In genomic region chr5:114286872-114287571, GRCm38 (mm10) we compare ENCODE assay signal across 31 mouse cellular contexts. TPM values are rescaled to one million over a fixed set of nuclear protein-coding genes. Genes with fewer than 3 reads are reported as not detected.
DNase-seq lines count a peak whose midpoint lies in the region; ATAC-seq and TF ChIP-seq lines count a peak whose summit lies in the region.
"Had no signal": no experiment of that assay in that cellular context is flagged by ENCODE, and none has a peak within 500 bp of the region (broad histone marks: within the 10 kb centered on the region; RNA-seq: fewer than 3 reads in every experiment).

No protein-coding gene starts in this region.

- no peaks in the 10 kb centered on the region for H3K9me3 ChIP-seq in CH12.LX (replicated peaks; ENCODE audit: low read length)
- no peaks in the 10 kb centered on the region for H3K9me3 ChIP-seq in stomach, postnatal 0 days (ENCODE audit: control insufficient read depth, low read length)
- no peaks in the 10 kb centered on the region for H3K9me3 ChIP-seq in heart, embryonic 11.5 days (replicated peaks; ENCODE audit: control insufficient read depth, low read length)
- H3K9me3 ChIP-seq: embryonic facial prominence, embryonic 13.5 days; embryonic facial prominence, embryonic 15.5 days; forebrain, embryonic 10.5 days; forebrain, embryonic 12.5 days; G1E had no signal

- no peak overlapping the region for H3K4me2 ChIP-seq in CH12.LX (ENCODE audit: insufficient read depth, low read depth, poor library complexity, severe bottlenecking)
- no peak overlapping the region for H3K4me2 ChIP-seq in stomach, postnatal 0 days (replicated peaks; ENCODE audit: low read depth)
- H3K4me2 ChIP-seq in heart, embryonic 11.5 days = no peak overlapping the region
- H3K4me2 ChIP-seq: embryonic facial prominence, embryonic 13.5 days; embryonic facial prominence, embryonic 15.5 days; forebrain, embryonic 12.5 days had no signal

- in situ Hi-C loops in CH12.LX (cut with MboI; ENCODE audit: low pct_ligation_motif_present, low pct_unique_long_range_greater_than_20kb, low sequenced_read_pairs) = no loop called here

- no peak overlapping the region for H3K4me3 ChIP-seq in CH12.LX (replicated peaks in 1 of 3; ENCODE audit: low read depth in 2 of 3, low read length in 2 of 3, poor library complexity in 1 of 3)
- H3K4me3 ChIP-seq in stomach, postnatal 0 days (ENCODE audit: low read depth, low read length) = no peak overlapping the region
- no peak overlapping the region for H3K4me3 ChIP-seq in heart, embryonic 11.5 days (ENCODE audit: low read depth, low read length)
- H3K4me3 ChIP-seq: embryonic facial prominence, embryonic 13.5 days; embryonic facial prominence, embryonic 15.5 days; erythroblast, embryonic 14.5 days; forebrain, embryonic 10.5 days; forebrain, embryonic 12.5 days had no signal

- peaks cover 0 to 17% of the 10 kb centered on the region in 2 experiments; a peak in 2 of 4 replicates for H3K4me1 ChIP-seq in CH12.LX (ENCODE audit: control insufficient read depth in 1 of 2, insufficient read depth in 2 of 2)
- H3K4me1 ChIP-seq in stomach, postnatal 0 days (replicated peaks; ENCODE audit: control insufficient read depth, insufficient read depth) = no peaks in the 10 kb centered on the region
- no peaks in the 10 kb centered on the region for H3K4me1 ChIP-seq in heart, embryonic 11.5 days (ENCODE audit: control insufficient read depth, insufficient read depth, low read length)
- H3K4me1 ChIP-seq: embryonic facial prominence, embryonic 15.5 days had no signal

- no peak for TF ChIP-seq POLR2A in CH12.LX (IDR thresholded peaks at IDR 0.05; ENCODE audit: low read depth, low read length)

- no peaks in the 10 kb centered on the region for H3K27me3 ChIP-seq in CH12.LX (replicated peaks)
- no peaks in the 10 kb centered on the region for H3K27me3 ChIP-seq in stomach, postnatal 0 days (ENCODE audit: control insufficient read depth, insufficient read depth, low read length)
- peaks cover 17% of the 10 kb centered on the region for H3K27me3 ChIP-seq in heart, embryonic 11.5 days (ENCODE audit: control insufficient read depth, insufficient read depth, low read length)
- H3K27me3 ChIP-seq: embryonic facial prominence, embryonic 13.5 days had no signal

- peak; percentile 62 for ATAC-seq in stomach, postnatal 0 days (ENCODE audit: low FRiP score, low TSS enrichment)
- no peak for ATAC-seq in heart, embryonic 11.5 days (replicated peaks; ENCODE audit: insufficient number of reproducible peaks, low FRiP score, low TSS enrichment)
- ATAC-seq: activated CD4-positive, CD25-positive, alpha-beta regulatory T cell, adult 4 months; CD4-positive, CD25-positive, alpha-beta regulatory T cell, adult 4 months; forebrain, embryonic 14.5 days; forebrain, postnatal 0 days; Patski had no signal

- no peak overlapping the region for H3K9ac ChIP-seq in CH12.LX (ENCODE audit: insufficient read depth, low read depth)
- no peak overlapping the region for H3K9ac ChIP-seq in stomach, postnatal 0 days (ENCODE audit: low read length)
- H3K9ac ChIP-seq in heart, embryonic 11.5 days (ENCODE audit: low read depth, low read length) = no peak overlapping the region
- H3K9ac ChIP-seq: embryonic facial prominence, embryonic 13.5 days; embryonic facial prominence, embryonic 15.5 days; forebrain, embryonic 12.5 days; forebrain, postnatal 0 days had no signal

- H3K27ac ChIP-seq in CH12.LX (ENCODE audit: insufficient read depth, low read depth) = no peak overlapping the region
- H3K27ac ChIP-seq in stomach, postnatal 0 days (replicated peaks) = no peak overlapping the region
- H3K27ac ChIP-seq in heart, embryonic 11.5 days (ENCODE audit: low read depth, low read length) = no peak overlapping the region
- H3K27ac ChIP-seq: embryonic facial prominence, embryonic 13.5 days; embryonic facial prominence, embryonic 15.5 days; forebrain, embryonic 10.5 days; forebrain, embryonic 12.5 days had no signal

- DNase-seq in CH12.LX (ENCODE audit: extremely low read depth) (no peak), ES-CJ7 (ENCODE audit: low read depth, low spot score) (peak; percentile 70), R1 (ENCODE audit: low read depth, low spot score) (peak; percentile 58)
- peak; percentile 57 for DNase-seq in stomach, postnatal 0 days (ENCODE audit: low spot score)
- DNase-seq in right cerebral cortex, postnatal 25 days = no peak
- no peak for DNase-seq in heart, adult 8-10 months (ENCODE audit: low spot score)
- DNase-seq: adrenal gland, adult 8-10 months; adrenal gland, postnatal 14 days; B cell, adult 2 months; cerebellum, adult 11 months; cerebellum, adult 18-20 months; cerebellum, adult 8-10 months; cerebellum, adult 9-11 months; cerebellum, postnatal 14 days; cerebellum, postnatal 36 days; embryo, embryonic 11 days; forebrain, postnatal 0 days had no signal

- no peaks in the 10 kb centered on the region for H3K79me2 ChIP-seq in CH12.LX (replicated peaks; ENCODE audit: control insufficient read depth, extremely low read depth, insufficient read depth, poor library complexity, severe bottlenecking)

- TF ChIP-seq CTCF in CH12.LX (conservative IDR thresholded peaks at IDR 0.05 in 1 of 2, IDR thresholded peaks at IDR 0.05 in 1 of 2; ENCODE audit: low read depth in 2 of 2, low read length in 2 of 2) = no peak
- TF ChIP-seq CTCF in stomach, postnatal 0 days (IDR thresholded peaks at IDR 0.05; ENCODE audit: low read depth) = no peak

- TF ChIP-seq RAD21 in CH12.LX (IDR thresholded peaks at IDR 0.05; ENCODE audit: low read depth, low read length) = no peak

- dilution Hi-C loops in CH12.LX (cut with MboI; ENCODE audit: extremely low pct_ligation_motif_present, extremely low pct_unique_long_range_greater_than_20kb, low sequenced_read_pairs) = no loop called here

- no peak for TF ChIP-seq EP300 in CH12.LX (IDR thresholded peaks at IDR 0.05; ENCODE audit: low read length)
- no peak for TF ChIP-seq EP300 in stomach, postnatal 0 days (optimal IDR thresholded peaks at IDR 0.05)

- no peaks in the 10 kb centered on the region for H3K36me3 ChIP-seq in CH12.LX (replicated peaks in 1 of 2; ENCODE audit: control insufficient read depth in 1 of 2, insufficient read depth in 1 of 2, low read length in 1 of 2)
- H3K36me3 ChIP-seq in stomach, postnatal 0 days (ENCODE audit: control insufficient read depth, insufficient read depth, low read length) = no peaks in the 10 kb centered on the region
- H3K36me3 ChIP-seq in heart, embryonic 11.5 days (ENCODE audit: control insufficient read depth, insufficient read depth, low read length) = no peaks in the 10 kb centered on the region
- H3K36me3 ChIP-seq: embryonic facial prominence, embryonic 13.5 days; embryonic facial prominence, embryonic 15.5 days; forebrain, embryonic 10.5 days; forebrain, embryonic 12.5 days; G1E had no signal

- WGBS in stomach, postnatal 0 days = 64% methylated on average over 16 of the region's 16 CpGs
- 72% methylated on average over 16 of the region's 16 CpGs for WGBS in heart, embryonic 11.5 days (ENCODE audit: insufficient replicate concordance)

TF ChIP-seq in CH12.LX, 34 proteins besides CTCF, POLR2A, EP300 and RAD21:
- TF ChIP-seq ZNF384 (IDR thresholded peaks at IDR 0.05; ENCODE audit: low read depth, low read length) (peak; percentile 64), MYC (IDR thresholded peaks at IDR 0.05; ENCODE audit: low read depth, low read length) (no peak)

RNA-seq across cellular contexts. Expression of gene Myo1h, which starts 1.9 kb away (rescaled TPM):
- total RNA-seq in CH12.LX (2012; rRNA removed) = 3.9 and 4.4 TPM in 2 replicates
- total RNA-seq in CH12.LX (2014; rRNA removed) = 1.1 and 1.3 TPM in 2 replicates
- 1.8 and 2.6 TPM in 2 replicates for polyA plus RNA-seq in CH12.LX (2012; ENCODE audit: insufficient read length, low read depth)
- 3.0 and 3.8 TPM in 2 replicates for polyA plus RNA-seq in stomach, postnatal 0 days (2015; fragmentation: Nextera tagmentation; extraction: Ambion mirVana)
- 0.35 and 1.3 TPM in 2 replicates for polyA plus RNA-seq in heart, embryonic 11.5 days (2014; fragmentation: Nextera tagmentation; extraction: Ambion mirVana)
- total RNA-seq in heart, adult 8-10 months (2022) = under 1 TPM; 0.19 to 0.31 (median 0.22) TPM
- polyA plus RNA-seq: erythroblast, embryonic 14.5 days; G1E had no signal

RNA-seq across cellular contexts. Expression of gene Foxn4, which starts 13.4 kb away (rescaled TPM):
- not detected in 2 replicates for total RNA-seq in CH12.LX (2012; rRNA removed)
- total RNA-seq in CH12.LX (2014; rRNA removed) = not detected in 2 replicates
- 0.23 and 0.34 TPM in 2 replicates for polyA plus RNA-seq in CH12.LX (2012; ENCODE audit: insufficient read length, low read depth)
- not detected in 2 replicates for polyA plus RNA-seq in stomach, postnatal 0 days (2015; fragmentation: Nextera tagmentation; extraction: Ambion mirVana)
- not detected in 2 replicates for polyA plus RNA-seq in heart, embryonic 11.5 days (2014; fragmentation: Nextera tagmentation; extraction: Ambion mirVana)
- not detected for total RNA-seq in heart, adult 8-10 months (2022)
- total RNA-seq: adrenal gland, adult 18-20 months; adrenal gland, adult 8-10 months; adrenal gland, postnatal 14 days; adrenal gland, postnatal 4 days; common myeloid progenitor, adult 5-6 weeks had no signal
- polyA plus RNA-seq: activated CD4-positive, CD25-positive, alpha-beta regulatory T cell, adult 4 months; CD4-positive, CD25-positive, alpha-beta regulatory T cell, adult 4 months; erythroblast, embryonic 14.5 days; G1E; Patski had no signal

Comparison
In these comparisons a context has a peak if more than half of its experiments do, and no peak if none do; other contexts are left out.
1. DNase-seq: peak in ES-CJ7 (single experiment), R1 (single experiment) and stomach, postnatal 0 days (single experiment); none in CH12.LX (single experiment), right cerebral cortex, postnatal 25 days (single experiment) and heart, adult 8-10 months (single experiment).